Mouse (Mus musculus) layer of hippocampus, postnatal 25 days (tissue): ENCODE measurements around the gene Fggy. TPM values are rescaled to one million over a fixed set of nuclear protein-coding genes. Genes with fewer than 3 reads are reported as not detected.

ENCODE experiments used
- DNase-seq, 2 experiments: peaks; one replicate each; pipeline ENCODE4 v3.0.0; 2022; ENCODE audit warnings: mixed read lengths in 2 of 2, low spot score in 1 of 2; ENCODE audit errors: extremely low spot score in 1 of 2
- total RNA-seq, 2 experiments: library from RNA; stranded (reverse); gene quantifications; 2 replicates each; pipeline ENCODE4 v1.2.3; 2021

Gene Fggy
- total RNA-seq, 2 experiments from 2014 or later: 9.9 to 10.4 TPM

- DNase-seq: no peak
Observed at GRCm38 (mm10) chr4:95934384-95935035, 377.2 kb downstream of the Fggy start.

DNA sequence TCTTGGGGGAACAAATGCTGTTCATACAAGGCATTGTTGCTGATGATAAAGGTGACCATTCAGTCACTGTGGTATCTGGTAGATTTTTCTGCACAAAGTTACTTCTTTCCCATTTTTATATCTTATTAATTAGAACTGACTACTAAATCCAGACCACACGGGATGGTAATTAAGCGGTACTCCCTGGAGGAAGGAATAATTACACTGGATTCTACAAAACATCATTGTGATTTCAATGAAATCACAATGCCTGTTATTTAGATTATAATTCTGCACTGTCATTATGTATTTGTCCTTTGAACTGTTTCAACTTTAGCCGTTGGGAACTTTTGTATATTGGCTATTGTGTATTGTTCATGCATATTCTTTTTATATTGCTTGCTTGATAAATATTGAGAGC, 381.4 kb downstream of the Fggy start:
- DNase-seq: no peak

GRCm38 (mm10) chr4:95947896-95948295, 390.6 kb downstream of the Fggy start:
- no peak for DNase-seq

DNA sequence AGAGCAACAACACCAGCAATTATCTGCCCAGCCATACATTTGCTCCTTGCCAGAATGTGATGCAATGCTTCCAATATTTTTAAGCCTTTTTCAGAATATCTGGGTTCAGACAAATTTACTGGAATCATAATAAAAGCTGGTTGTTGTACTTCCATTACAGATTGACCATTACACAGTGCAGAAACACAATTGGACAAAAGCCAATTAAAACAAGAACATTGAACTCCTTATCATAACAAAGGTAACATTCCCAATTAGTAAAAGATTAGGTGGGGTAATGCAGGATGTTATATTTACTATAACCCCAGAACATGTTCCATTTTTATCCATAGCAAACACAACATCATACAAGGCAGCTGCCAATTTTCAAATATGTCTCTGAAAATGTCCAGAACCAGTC, 396.0 kb downstream of the Fggy start:
- no peak for DNase-seq

GRCm38 (mm10) chr4:95966928-95967724, 409.8 kb downstream of the Fggy start, which contains the start of gene Hook1:
Hook1 (plus strand) TSS chr4:95967240.
- peak; percentile 79 to 81 for DNase-seq
